8 mouse cellular contexts compared by ENCODE assay signal in the genomic region with DNA sequence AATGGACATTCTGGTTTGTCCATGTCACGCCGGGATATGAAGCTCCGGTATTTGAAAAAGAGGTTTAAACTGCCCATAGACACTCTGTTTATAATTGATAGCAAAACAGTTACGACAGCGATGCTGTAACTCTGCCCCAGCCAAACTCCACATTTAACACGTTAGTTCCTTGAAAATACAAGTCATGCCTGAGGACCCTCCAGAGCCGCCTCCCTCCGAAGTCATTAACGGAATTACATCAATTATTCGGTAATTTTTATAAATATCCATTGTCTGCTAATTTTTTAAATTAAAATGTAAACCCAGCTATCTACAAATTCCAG. TPM values are rescaled to one million over a fixed set of nuclear protein-coding genes. Genes with fewer than 3 reads are reported as not detected.
DNase-seq lines count a peak whose midpoint lies in the region; ATAC-seq and TF ChIP-seq lines count a peak whose summit lies in the region.

No protein-coding gene starts in this region.

- no peaks in the 10 kb centered on the region for H3K9me3 ChIP-seq in embryonic facial prominence, embryonic 12.5 days
- H3K9me3 ChIP-seq in hindbrain, embryonic 13.5 days: no peaks in the 10 kb centered on the region
- no peaks in the 10 kb centered on the region for H3K9me3 ChIP-seq in liver, embryonic 13.5 days (replicated peaks)

- H3K27ac ChIP-seq in thymus, adult 2 months (ENCODE audit: control insufficient read depth, insufficient read depth, low read length): no peak overlapping the region
- H3K27ac ChIP-seq in embryonic facial prominence, embryonic 12.5 days: no peak overlapping the region
- peak overlapping the region; percentile 94 for H3K27ac ChIP-seq in hindbrain, embryonic 13.5 days
- no peak overlapping the region for H3K27ac ChIP-seq in liver, embryonic 13.5 days
- no peak overlapping the region for H3K27ac ChIP-seq in olfactory bulb, adult 2 months (ENCODE audit: insufficient read depth, low read depth, low read length)

- peak; percentile 42 for DNase-seq in thymus, postnatal 0 days (ENCODE audit: low spot score)
- DNase-seq in thymus, adult 2 months: no peak
- no peak for DNase-seq in liver, embryonic 13.5 days
- DNase-seq in layer of hippocampus, postnatal 36 days: no peak
- no peak for DNase-seq in left cerebral cortex, adult 9 months (ENCODE audit: low spot score in 2 of 2)

- TF ChIP-seq CTCF in thymus, adult 2 months (IDR thresholded peaks at IDR 0.05; ENCODE audit: borderline replicate concordance, control insufficient read depth, extremely low read depth, insufficient read depth, low read length, poor library complexity): no peak
- TF ChIP-seq CTCF in olfactory bulb, adult 2 months (IDR thresholded peaks at IDR 0.05; ENCODE audit: insufficient read depth, low read depth, low read length): no peak

- H3K4me1 ChIP-seq in thymus, adult 2 months (replicated peaks; ENCODE audit: control insufficient read depth, insufficient read depth, low read length): peaks cover 22% of the 10 kb centered on the region
- H3K4me1 ChIP-seq in embryonic facial prominence, embryonic 12.5 days: peaks cover 24% of the 10 kb centered on the region
- H3K4me1 ChIP-seq in hindbrain, embryonic 13.5 days (replicated peaks): peaks cover 28% of the 10 kb centered on the region
- H3K4me1 ChIP-seq in liver, embryonic 13.5 days (replicated peaks): peaks cover 53% of the 10 kb centered on the region
- H3K4me1 ChIP-seq in olfactory bulb, adult 2 months (ENCODE audit: control insufficient read depth, insufficient read depth, low read length): peaks cover 9% of the 10 kb centered on the region

- no peak overlapping the region; the same call in 1 of the 2 replicates for H3K4me3 ChIP-seq in thymus, adult 2 months (ENCODE audit: control insufficient read depth, insufficient read depth, low read length)
- H3K4me3 ChIP-seq in embryonic facial prominence, embryonic 12.5 days: peak overlapping the region; percentile 82
- peak overlapping the region; percentile 87 for H3K4me3 ChIP-seq in hindbrain, embryonic 13.5 days
- peak overlapping the region; percentile 74 for H3K4me3 ChIP-seq in liver, embryonic 13.5 days (replicated peaks)
- H3K4me3 ChIP-seq in olfactory bulb, adult 2 months (ENCODE audit: insufficient read depth, low read depth, low read length): peak overlapping the region; percentile 28

- 0% methylated on average over 10 of the region's 10 CpGs for WGBS in thymus, adult 2 months
- WGBS in embryonic facial prominence, embryonic 12.5 days: under 1% methylated on average over 10 of the region's 10 CpGs
- WGBS in hindbrain, embryonic 13.5 days: under 1% methylated on average over 10 of the region's 10 CpGs
- under 1% methylated on average over 10 of the region's 10 CpGs for WGBS in liver, embryonic 13.5 days (ENCODE audit: insufficient replicate concordance)
- under 1% methylated on average over 10 of the region's 10 CpGs for WGBS in olfactory bulb, adult 2 months

- no peak for ATAC-seq in embryonic facial prominence, embryonic 12.5 days (ENCODE audit: insufficient number of reproducible peaks, insufficient read depth, low FRiP score, low TSS enrichment)
- ATAC-seq in hindbrain, embryonic 13.5 days (ENCODE audit: low FRiP score): no peak
- ATAC-seq in liver, embryonic 13.5 days (ENCODE audit: low read depth): no peak

- H3K9ac ChIP-seq in embryonic facial prominence, embryonic 12.5 days: peak overlapping the region; percentile 83
- H3K9ac ChIP-seq in hindbrain, embryonic 13.5 days: peak overlapping the region; percentile 90
- H3K9ac ChIP-seq in liver, embryonic 13.5 days: peak overlapping the region; percentile 83

- H3K27me3 ChIP-seq in thymus, adult 2 months (ENCODE audit: control insufficient read depth, insufficient read depth, low read length): no peaks in the 10 kb centered on the region
- H3K27me3 ChIP-seq in embryonic facial prominence, embryonic 12.5 days: no peaks in the 10 kb centered on the region
- peaks cover 2% of the 10 kb centered on the region; the same call in 1 of the 2 replicates for H3K27me3 ChIP-seq in hindbrain, embryonic 13.5 days
- no peaks in the 10 kb centered on the region for H3K27me3 ChIP-seq in liver, embryonic 13.5 days

- no peaks in the 10 kb centered on the region for H3K36me3 ChIP-seq in thymus, adult 2 months (ENCODE audit: control insufficient read depth, insufficient read depth, low read length)
- no peaks in the 10 kb centered on the region for H3K36me3 ChIP-seq in embryonic facial prominence, embryonic 12.5 days
- no peaks in the 10 kb centered on the region for H3K36me3 ChIP-seq in hindbrain, embryonic 13.5 days
- no peaks in the 10 kb centered on the region for H3K36me3 ChIP-seq in liver, embryonic 13.5 days

- H3K4me2 ChIP-seq in embryonic facial prominence, embryonic 12.5 days (replicated peaks): peak overlapping the region; percentile 72
- H3K4me2 ChIP-seq in hindbrain, embryonic 13.5 days: peak overlapping the region; percentile 69
- H3K4me2 ChIP-seq in liver, embryonic 13.5 days: peak overlapping the region; percentile 91

- no peak for TF ChIP-seq POLR2A in thymus, adult 2 months (IDR thresholded peaks at IDR 0.05; ENCODE audit: control insufficient read depth, extremely low read depth, insufficient read depth, low read length, poor library complexity)
- no peak for TF ChIP-seq POLR2A in olfactory bulb, adult 2 months (IDR thresholded peaks at IDR 0.05; ENCODE audit: insufficient read depth, low read depth, low read length)

RNA-seq across cellular contexts. Expression of a gene that starts 0.6 kb away (rescaled TPM):
- 85.0 and 119 TPM in 2 replicates for polyA plus RNA-seq in thymus, postnatal 0 days (2015; fragmentation: Nextera tagmentation; extraction: Ambion mirVana)
- 71.3 and 90.9 TPM in 2 replicates for polyA plus RNA-seq in thymus, adult 2 months (2012; rRNA removed)
- 101 and 110 TPM in 2 replicates for polyA plus RNA-seq in embryonic facial prominence, embryonic 12.5 days (2016; fragmentation: Nextera tagmentation; extraction: Ambion mirVana)
- polyA plus RNA-seq in hindbrain, embryonic 13.5 days (2015; fragmentation: Nextera tagmentation; extraction: Ambion mirVana): 83.6 and 83.7 TPM in 2 replicates
- polyA plus RNA-seq in liver, embryonic 13.5 days (2015; fragmentation: Nextera tagmentation; extraction: Ambion mirVana): 18.1 and 20.0 TPM in 2 replicates
- 91.0 TPM in 1 of 2 replicates, not detected in the other for polyA plus RNA-seq in olfactory bulb, adult 2 months (2012; ENCODE audit: insufficient read depth, insufficient read length, low replicate concordance, missing spikeins)
- 10 to 100 TPM; 53.7 to 55.2 TPM for total RNA-seq in layer of hippocampus, postnatal 36 days (2021)
